Mouse (Mus musculus) adrenal gland, postnatal 36 days (tissue): ENCODE measurements around the gene Cyp2ab1. TPM values are rescaled to one million over a fixed set of nuclear protein-coding genes. Genes with fewer than 3 reads are reported as not detected.
"Not testable (repeated sequence)": the region's sequence is repeated elsewhere in the genome, so short reads cannot be mapped to it uniquely, and the experiment has no call there.

Experiments
- DNase-seq, 2 experiments: peaks; one replicate each; pipeline ENCODE4 v3.0.0; 2021; ENCODE audit warnings: mixed read lengths in 1 of 2
- long read RNA-seq, 2 experiments: library from polyadenylated mRNA; stranded (forward); transcript quantifications; one replicate each; pipeline ENCODE4 v2.0.0; 2021; ENCODE audit warnings: borderline sequencing depth in 2 of 2
- total RNA-seq, 2 experiments: library from RNA; stranded (reverse); gene quantifications; 2 replicates each; pipeline ENCODE4 v1.2.3; 2021

The Cyp2ab1 gene
- under 1 TPM; 0.23 to 0.33 TPM for total RNA-seq
- long read RNA-seq, experiment 1: 0 reads
- long read RNA-seq, experiment 2: 0 reads

- DNase-seq: no peak
These were observed at the start of gene Cyp2ab1 for GRCm38 (mm10) chr16:20325286-20325685. Gene Cyp2ab1 (minus strand): TSS chr16:20325404.

- DNase-seq: peak; percentile 31 to 53
These were observed 46.5 kb upstream of the Cyp2ab1 start for GRCm38 (mm10) chr16:20371731-20372130.

GRCm38 (mm10) chr16:20368221-20368620 lies 43.0 kb upstream of the Cyp2ab1 start:
- no peak for DNase-seq

- DNase-seq: no peak
These were observed 36.9 kb upstream of the Cyp2ab1 start for GRCm38 (mm10) chr16:20362121-20362520.

GRCm38 (mm10) chr16:20361496-20361895 lies 36.3 kb upstream of the Cyp2ab1 start:
- DNase-seq: not testable (repeated sequence)

GRCm38 (mm10) chr16:20359643-20360295 lies 34.6 kb upstream of the Cyp2ab1 start:
- DNase-seq: no peak

- no peak for DNase-seq
These were observed 32.6 kb upstream of the Cyp2ab1 start for GRCm38 (mm10) chr16:20357837-20358236.

GRCm38 (mm10) chr16:20354762-20355161 lies 29.6 kb upstream of the Cyp2ab1 start:
- no peak for DNase-seq

- peak in 1 of 2 experiments; percentile 8 for DNase-seq
These were observed 28.8 kb upstream of the Cyp2ab1 start for GRCm38 (mm10) chr16:20354011-20354410.

- DNase-seq: no peak
These were observed 20.3 kb upstream of the Cyp2ab1 start for GRCm38 (mm10) chr16:20345464-20345863.

- no peak for DNase-seq
These were observed 13.4 kb upstream of the Cyp2ab1 start for GRCm38 (mm10) chr16:20338616-20339015.

GRCm38 (mm10) chr16:20334918-20335317 lies 9.7 kb upstream of the Cyp2ab1 start:
- DNase-seq: no peak

- peak in 1 of 2 experiments; percentile 17 for DNase-seq
These were observed 3.1 kb upstream of the Cyp2ab1 start for GRCm38 (mm10) chr16:20328306-20328705.

GRCm38 (mm10) chr16:20323907-20324306 lies 1.3 kb downstream of the Cyp2ab1 start:
- DNase-seq: no peak

GRCm38 (mm10) chr16:20322274-20322673 lies 2.9 kb downstream of the Cyp2ab1 start:
- no peak for DNase-seq

- no peak for DNase-seq
These were observed 8.4 kb downstream of the Cyp2ab1 start for GRCm38 (mm10) chr16:20316770-20317169.

- DNase-seq: peak; percentile 40 to 49
These were observed 9.9 kb downstream of the Cyp2ab1 start for GRCm38 (mm10) chr16:20315266-20315665.

- no peak for DNase-seq
These were observed 12.9 kb downstream of the Cyp2ab1 start for GRCm38 (mm10) chr16:20312272-20312671.

GRCm38 (mm10) chr16:20301770-20302649 lies 23.2 kb downstream of the Cyp2ab1 start, which contains the start of gene Parl:
Gene Parl (minus strand): TSS chr16:20302387.
- DNase-seq: peak; percentile 80 to 89

GRCm38 (mm10) chr16:20300076-20300475 lies 25.1 kb downstream of the Cyp2ab1 start:
- no peak for DNase-seq

GRCm38 (mm10) chr16:20280238-20280637 lies 45.0 kb downstream of the Cyp2ab1 start:
- no peak for DNase-seq

- DNase-seq: no peak
These were observed 45.8 kb downstream of the Cyp2ab1 start for GRCm38 (mm10) chr16:20279395-20279794.

- no peak for DNase-seq
These were observed 52.2 kb downstream of the Cyp2ab1 start for GRCm38 (mm10) chr16:20272994-20273393.
